Mouse (Mus musculus): ENCODE data around the gene Heatr4. TPM values are rescaled to one million over a fixed set of nuclear protein-coding genes. Genes with fewer than 3 reads are reported as not detected.
"Not testable (repeated sequence)": the region's sequence is repeated elsewhere in the genome, so short reads cannot be mapped to it uniquely, and the experiment has no call there.

Heatr4 gene
- not detected in 2 replicates for polyA plus RNA-seq (2016; fragmentation: Nextera tagmentation; extraction: Ambion mirVana)

- no peak within 1 kb of the TSS for H3K4me3 ChIP-seq
- no peak within 1 kb of the TSS for H3K9ac ChIP-seq
- no peak for ATAC-seq (ENCODE audit: low FRiP score)
- no peaks in the 10 kb centered on the region for H3K27me3 ChIP-seq
- 80% methylated on average over 4 of the region's 4 CpGs for WGBS
- no peaks in the 10 kb centered on the region for H3K9me3 ChIP-seq (replicated peaks)
- H3K4me1 ChIP-seq: peaks cover 7% of the 10 kb centered on the region
- H3K27ac ChIP-seq: no peak within 1 kb of the TSS
- no peaks in the 10 kb centered on the region for H3K36me3 ChIP-seq
- H3K4me2 ChIP-seq (replicated peaks): no peak within 1 kb of the TSS
Observed at GRCm38 (mm10) chr12:83984752-83985151, at the start of gene Heatr4. Gene Heatr4 (minus strand): TSS chr12:83984852.

GRCm38 (mm10) chr12:84034108-84034507, 49.5 kb upstream of the Heatr4 start:
- no peaks in the 10 kb centered on the region for H3K9me3 ChIP-seq (replicated peaks)
- 73% methylated on average over 4 of the region's 4 CpGs for WGBS
- no peaks in the 10 kb centered on the region for H3K4me1 ChIP-seq
- H3K4me3 ChIP-seq: no peak overlapping the region
- H3K9ac ChIP-seq: no peak overlapping the region
- no peak overlapping the region for H3K27ac ChIP-seq
- H3K4me2 ChIP-seq (replicated peaks): no peak overlapping the region
- ATAC-seq (ENCODE audit: low FRiP score): no peak
- no peaks in the 10 kb centered on the region for H3K36me3 ChIP-seq
- peaks cover 6% of the 10 kb centered on the region; the same call in 1 of the 2 replicates for H3K27me3 ChIP-seq

GRCm38 (mm10) chr12:84033302-84033701, 48.6 kb upstream of the Heatr4 start:
- H3K9me3 ChIP-seq (replicated peaks); H3K36me3 ChIP-seq; H3K27me3 ChIP-seq; H3K27ac ChIP-seq; H3K4me1 ChIP-seq; ATAC-seq (ENCODE audit: low FRiP score); H3K4me2 ChIP-seq (replicated peaks); H3K9ac ChIP-seq; H3K4me3 ChIP-seq: not testable (repeated sequence)
- 82% methylated on average over 2 of the region's 2 CpGs for WGBS

GRCm38 (mm10) chr12:84032854-84033253, 48.2 kb upstream of the Heatr4 start:
- Histone ChIP-seq H3K4me1 (no peaks in the 10 kb centered on the region), H3K36me3 (no peaks in the 10 kb centered on the region), H3K9ac (no peak overlapping the region), H3K27ac (no peak overlapping the region), H3K4me2 (replicated peaks) (no peak overlapping the region), H3K4me3 (no peak overlapping the region), H3K27me3 (peaks cover 5% of the 10 kb centered on the region; the same call in 1 of the 2 replicates), H3K9me3 (replicated peaks) (no peaks in the 10 kb centered on the region)
- WGBS: 93% methylated on average over 4 of the region's 4 CpGs
- ATAC-seq (ENCODE audit: low FRiP score): no peak

GRCm38 (mm10) chr12:84030659-84031332, 46.1 kb upstream of the Heatr4 start:
- 0 out of 2 replicates have a peak, but pooled peaks have one; percentile 60 for ATAC-seq (ENCODE audit: low FRiP score)
- no peaks in the 10 kb centered on the region for H3K27me3 ChIP-seq
- H3K9me3 ChIP-seq (replicated peaks): no peaks in the 10 kb centered on the region
- WGBS: 69% methylated on average over 4 of the region's 4 CpGs
- H3K4me3 ChIP-seq: no peak overlapping the region
- no peak overlapping the region for H3K4me2 ChIP-seq (replicated peaks)
- no peak overlapping the region for H3K27ac ChIP-seq
- H3K9ac ChIP-seq: no peak overlapping the region
- no peaks in the 10 kb centered on the region for H3K36me3 ChIP-seq
- H3K4me1 ChIP-seq: no peaks in the 10 kb centered on the region

GRCm38 (mm10) chr12:84029043-84029442, 44.4 kb upstream of the Heatr4 start:
- not testable (repeated sequence) for H3K4me1 ChIP-seq; ATAC-seq (ENCODE audit: low FRiP score); H3K9me3 ChIP-seq (replicated peaks); H3K36me3 ChIP-seq; H3K4me2 ChIP-seq (replicated peaks); H3K27me3 ChIP-seq; H3K4me3 ChIP-seq; H3K9ac ChIP-seq; H3K27ac ChIP-seq
- WGBS: 87% methylated on average over 1 of the region's 1 CpGs

- H3K4me3 ChIP-seq; H3K27ac ChIP-seq; H3K4me1 ChIP-seq; H3K36me3 ChIP-seq; H3K27me3 ChIP-seq; H3K9ac ChIP-seq; ATAC-seq (ENCODE audit: low FRiP score); H3K4me2 ChIP-seq (replicated peaks); H3K9me3 ChIP-seq (replicated peaks): not testable (repeated sequence)
- 29% methylated on average over 3 of the region's 3 CpGs for WGBS
Observed at GRCm38 (mm10) chr12:84028328-84028727, 43.7 kb upstream of the Heatr4 start.

GRCm38 (mm10) chr12:84025888-84026287, 41.2 kb upstream of the Heatr4 start:
- WGBS: 81% methylated on average over 7 of the region's 7 CpGs
- H3K27ac ChIP-seq: no peak overlapping the region
- no peaks in the 10 kb centered on the region for H3K9me3 ChIP-seq (replicated peaks)
- H3K27me3 ChIP-seq: no peaks in the 10 kb centered on the region
- no peaks in the 10 kb centered on the region for H3K4me1 ChIP-seq
- ATAC-seq (ENCODE audit: low FRiP score): no peak
- H3K36me3 ChIP-seq: no peaks in the 10 kb centered on the region
- no peak overlapping the region for H3K4me2 ChIP-seq (replicated peaks)
- no peak overlapping the region for H3K4me3 ChIP-seq
- no peak overlapping the region for H3K9ac ChIP-seq

GRCm38 (mm10) chr12:84023052-84023745, 38.5 kb upstream of the Heatr4 start:
- no peak for ATAC-seq (ENCODE audit: low FRiP score)
- Histone ChIP-seq H3K9ac (no peak overlapping the region), H3K27ac (peak overlapping the region; percentile 7; the same call in 1 of the 2 replicates), H3K4me1 (no peaks in the 10 kb centered on the region), H3K36me3 (no peaks in the 10 kb centered on the region), H3K4me3 (no peak overlapping the region), H3K9me3 (replicated peaks) (no peaks in the 10 kb centered on the region), H3K4me2 (replicated peaks) (no peak overlapping the region), H3K27me3 (no peaks in the 10 kb centered on the region)
- 82% methylated on average over 9 of the region's 9 CpGs for WGBS

GRCm38 (mm10) chr12:84022266-84022665, 37.6 kb upstream of the Heatr4 start:
- not testable (repeated sequence) for H3K9me3 ChIP-seq (replicated peaks); H3K27me3 ChIP-seq; ATAC-seq (ENCODE audit: low FRiP score); H3K4me1 ChIP-seq; H3K27ac ChIP-seq; H3K36me3 ChIP-seq; H3K9ac ChIP-seq; H3K4me2 ChIP-seq (replicated peaks); H3K4me3 ChIP-seq
- WGBS: 94% methylated on average over 4 of the region's 4 CpGs

- not testable (repeated sequence) for H3K4me3 ChIP-seq; H3K9me3 ChIP-seq (replicated peaks); H3K4me2 ChIP-seq (replicated peaks); H3K27me3 ChIP-seq; H3K9ac ChIP-seq; ATAC-seq (ENCODE audit: low FRiP score); H3K4me1 ChIP-seq; H3K27ac ChIP-seq; H3K36me3 ChIP-seq
- WGBS: 68% methylated on average over 7 of the region's 7 CpGs
Observed at GRCm38 (mm10) chr12:84020528-84020927, 35.9 kb upstream of the Heatr4 start.

- Histone ChIP-seq H3K27me3 (no peaks in the 10 kb centered on the region), H3K9ac (no peak overlapping the region), H3K4me1 (peaks cover 27% of the 10 kb centered on the region), H3K27ac (no peak overlapping the region), H3K9me3 (replicated peaks) (no peaks in the 10 kb centered on the region), H3K36me3 (peaks cover 6% of the 10 kb centered on the region; the same call in 1 of the 2 replicates), H3K4me2 (replicated peaks) (no peak overlapping the region), H3K4me3 (no peak overlapping the region)
- no peak for ATAC-seq (ENCODE audit: low FRiP score)
- 92% methylated on average over 7 of the region's 7 CpGs for WGBS
Observed at GRCm38 (mm10) chr12:84013701-84014100, 29.0 kb upstream of the Heatr4 start.

GRCm38 (mm10) chr12:84013130-84013529, 28.5 kb upstream of the Heatr4 start:
- peaks cover 28% of the 10 kb centered on the region for H3K4me1 ChIP-seq
- no peak for ATAC-seq (ENCODE audit: low FRiP score)
- 68% methylated on average over 6 of the region's 6 CpGs for WGBS
- H3K36me3 ChIP-seq: peaks cover 6% of the 10 kb centered on the region; the same call in 1 of the 2 replicates
- H3K27me3 ChIP-seq: no peaks in the 10 kb centered on the region
- no peak overlapping the region for H3K9ac ChIP-seq
- H3K4me3 ChIP-seq: no peak overlapping the region
- no peaks in the 10 kb centered on the region for H3K9me3 ChIP-seq (replicated peaks)
- no peak overlapping the region for H3K27ac ChIP-seq
- no peak overlapping the region for H3K4me2 ChIP-seq (replicated peaks)
